Mouse (Mus musculus) forebrain, embryonic 10.5 days (tissue): Measurements from ENCODE around the gene Plxnd1. TPM values are rescaled to one million over a fixed set of nuclear protein-coding genes. Genes with fewer than 3 reads are reported as not detected.

Source experiments
- DNase-seq: peaks from one replicate; pipeline ENCODE4 v3.0.0-alpha.2; 2017; ENCODE audit warnings: low spot score; ENCODE audit errors: extremely low spot score
- H3K27ac ChIP-seq: fragments of 300-500 bp; sonication (generic); 2 replicates; pipeline ENCODE4 v1.5.1; 2016; ENCODE audit warnings: mild to moderate bottlenecking
- H3K27me3 ChIP-seq: fragments of 300-500 bp; sonication (generic); 2 replicates; pipeline ENCODE4 v1.6.1; 2016; ENCODE audit warnings: mild to moderate bottlenecking; ENCODE audit not compliant: poor library complexity, severe bottlenecking
- H3K36me3 ChIP-seq: fragments of 300-500 bp; sonication (generic); replicated peaks from 2 replicates; pipeline ENCODE4 v1.6.1; 2016; ENCODE audit warnings: mild to moderate bottlenecking, moderate library complexity
- H3K4me1 ChIP-seq: fragments of 300-500 bp; sonication (generic); 2 replicates; pipeline ENCODE4 v1.6.1; 2016
- H3K4me3 ChIP-seq: fragments of 300-500 bp; sonication (generic); 2 replicates; pipeline ENCODE4 v1.5.1; 2016; ENCODE audit warnings: mild to moderate bottlenecking, moderate library complexity
- H3K9me3 ChIP-seq: fragments of 300-500 bp; sonication (generic); 2 replicates; pipeline ENCODE4 v1.6.1; 2016; ENCODE audit warnings: mild to moderate bottlenecking, moderate library complexity
- WGBS: fragments of 180-500 bp; shearing (Covaris S2); methylation state at CpG from one replicate; pipeline ENCODE4 v1.1.7; 2016; 5-methylcytosine and 5-hydroxymethylcytosine counted together
- polyA plus RNA-seq: library from polyadenylated mRNA; unstranded; fragments of >200 nt; fragmentation: Nextera tagmentation; extraction: Ambion mirVana; gene quantifications from 2 replicates; pipeline ENCODE4 v1.2.1, GENCODE M21; 2016

The Plxnd1 gene
- polyA plus RNA-seq, 1 experiment from 2014 or later: 23.9 TPM

DNA sequence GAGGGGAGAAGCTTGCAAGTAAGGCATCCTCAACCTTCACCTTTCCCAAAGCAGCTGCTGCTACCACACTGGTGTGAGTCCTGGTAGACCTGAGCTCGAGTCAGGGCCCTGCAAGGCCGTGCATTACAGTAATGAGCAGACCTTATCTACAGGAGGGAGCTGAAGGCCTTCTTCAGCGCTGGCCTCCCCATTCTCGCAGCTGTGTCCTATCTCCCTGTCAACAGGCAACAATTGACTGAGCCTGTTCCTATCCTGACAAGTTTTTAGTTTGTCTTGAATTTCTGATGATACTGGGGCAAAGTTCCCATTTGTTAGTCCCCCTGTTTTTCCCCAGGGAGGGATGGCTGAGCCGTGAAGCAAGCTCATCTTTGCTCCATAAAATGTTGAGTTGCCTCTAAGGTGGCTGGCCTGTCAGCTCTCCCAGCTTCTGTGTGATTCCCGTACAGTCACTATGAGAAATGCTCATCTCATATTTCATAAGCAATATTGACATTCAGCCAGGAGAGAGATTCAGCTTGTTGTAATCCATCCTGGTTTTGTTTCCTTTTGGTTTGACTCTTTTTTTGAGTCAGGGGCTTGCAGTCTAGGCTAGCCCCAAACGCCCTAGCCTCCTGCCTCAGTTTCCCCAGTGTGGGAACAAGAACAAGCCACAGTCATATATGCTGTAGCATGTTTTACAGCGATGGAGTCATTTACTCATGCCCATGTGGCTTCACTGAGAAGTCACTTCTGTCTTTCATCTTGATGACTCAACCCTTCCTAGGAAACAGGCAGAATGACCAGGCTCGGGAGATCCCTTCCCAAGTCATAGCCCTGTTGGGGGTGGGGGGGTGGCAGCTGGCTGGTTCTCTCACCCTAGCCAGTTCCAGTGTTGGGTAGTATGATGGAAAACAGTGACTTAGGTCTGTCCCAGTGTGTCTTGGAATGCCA, 51.0 kb downstream of the Plxnd1 start:
- no peaks in the 10 kb centered on the region for H3K27me3 ChIP-seq
- no peaks in the 10 kb centered on the region for H3K9me3 ChIP-seq
- DNase-seq: no peak
- no peak overlapping the region for H3K4me3 ChIP-seq
- H3K36me3 ChIP-seq: no peaks in the 10 kb centered on the region
- no peak overlapping the region for H3K27ac ChIP-seq
- H3K4me1 ChIP-seq: peaks cover 12% of the 10 kb centered on the region
- WGBS: 84% methylated on average over 9 of the region's 9 CpGs

DNA sequence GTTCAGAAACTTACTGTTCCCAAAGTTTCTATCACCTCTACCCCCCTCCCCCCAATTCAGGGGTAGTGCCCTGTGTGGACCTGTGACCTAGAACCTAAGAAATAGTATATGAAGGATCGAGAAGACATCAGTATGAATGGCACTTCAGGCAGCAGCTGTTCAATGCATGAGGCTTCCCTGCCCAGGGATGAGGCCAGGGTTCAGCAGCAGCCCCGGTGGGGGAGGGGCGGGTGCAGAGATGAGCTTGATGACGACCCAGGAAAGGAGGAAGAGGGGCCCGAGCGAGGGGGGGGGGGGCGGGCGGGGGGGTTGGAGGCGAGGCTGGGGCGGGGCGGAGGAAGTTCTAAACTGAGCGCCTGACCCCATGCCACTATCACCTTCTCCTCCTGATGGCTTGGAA, 53.7 kb downstream of the Plxnd1 start:
- Histone ChIP-seq H3K9me3 (no peaks in the 10 kb centered on the region), H3K27me3 (no peaks in the 10 kb centered on the region), H3K4me3 (no peak overlapping the region), H3K27ac (0 out of 2 replicates have a peak overlapping the region, but pooled peaks have one; percentile 4), H3K4me1 (peaks cover 9% of the 10 kb centered on the region), H3K36me3 (no peaks in the 10 kb centered on the region)
- WGBS: 14% methylated on average over 9 of the region's 12 CpGs
- DNase-seq: no peak

DNA sequence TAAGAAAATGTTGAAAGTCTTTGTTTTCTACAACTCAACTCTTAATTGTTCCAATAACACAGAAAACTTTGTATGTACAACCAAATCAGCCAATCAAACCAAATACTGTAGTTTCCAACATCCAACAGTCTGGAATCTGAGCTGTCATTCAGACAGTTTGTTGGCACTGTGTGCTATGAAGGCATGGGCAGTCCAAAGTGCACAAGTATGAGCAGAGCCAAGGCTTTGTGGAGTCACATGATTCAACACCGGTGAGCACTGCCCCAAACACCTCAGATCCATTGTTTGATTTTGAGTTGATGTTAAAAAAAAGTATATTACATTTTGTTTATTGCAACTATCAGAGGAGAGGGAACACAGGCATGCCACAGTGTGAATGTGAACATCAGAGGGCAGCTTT, 54.2 kb downstream of the Plxnd1 start:
- H3K9me3 ChIP-seq: no peaks in the 10 kb centered on the region
- H3K27me3 ChIP-seq: no peaks in the 10 kb centered on the region
- no peak for DNase-seq
- H3K4me1 ChIP-seq: peaks cover 9% of the 10 kb centered on the region
- WGBS: 87% methylated on average over 1 of the region's 1 CpGs
- H3K27ac ChIP-seq: no peak overlapping the region
- no peak overlapping the region for H3K4me3 ChIP-seq
- H3K36me3 ChIP-seq: no peaks in the 10 kb centered on the region

DNA sequence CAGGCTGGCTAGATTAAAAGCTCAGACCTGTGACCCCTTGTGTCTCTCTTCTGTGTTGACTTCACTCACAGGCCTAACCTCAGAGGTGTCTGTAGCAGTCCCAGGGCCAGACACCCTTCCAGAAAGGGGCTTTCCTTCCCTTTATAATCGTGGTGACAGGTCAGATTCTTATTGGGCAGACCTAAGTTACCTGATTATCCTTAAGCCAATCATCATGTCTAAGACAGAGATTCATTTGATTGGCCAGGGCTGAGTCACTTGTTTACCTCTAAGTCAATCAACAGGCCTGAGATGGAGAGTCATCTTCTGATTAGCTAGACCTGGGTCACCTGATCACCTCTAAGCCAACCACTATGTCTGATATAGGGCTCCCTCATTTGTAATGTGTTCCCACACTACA, 56.0 kb downstream of the Plxnd1 start:
- Histone ChIP-seq H3K27me3 (no peaks in the 10 kb centered on the region), H3K4me1 (peaks cover 9% of the 10 kb centered on the region), H3K27ac (no peak overlapping the region), H3K9me3 (no peaks in the 10 kb centered on the region), H3K4me3 (no peak overlapping the region), H3K36me3 (no peaks in the 10 kb centered on the region)
- DNase-seq: no peak
- 77% methylated on average over 1 of the region's 1 CpGs for WGBS

DNA sequence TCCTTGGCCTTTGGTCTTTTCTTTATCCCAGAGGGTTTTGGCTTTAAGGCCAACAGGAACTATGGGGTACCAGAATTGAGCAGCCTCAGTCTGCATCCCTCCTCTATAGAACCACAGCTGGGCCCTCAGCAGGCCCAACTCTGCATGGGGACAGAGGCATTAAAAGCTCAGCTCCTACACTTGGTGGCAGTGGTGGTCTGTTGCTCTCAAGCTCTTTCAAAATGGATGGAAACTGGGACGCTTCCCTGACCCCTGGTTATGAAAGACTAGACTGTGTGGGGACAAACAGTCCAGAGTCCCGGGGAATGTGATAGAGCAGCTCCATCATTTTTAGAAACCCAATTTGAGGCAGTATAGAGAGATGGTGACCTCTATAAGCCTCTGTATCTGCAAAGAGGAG, 56.8 kb downstream of the Plxnd1 start:
- H3K36me3 ChIP-seq: no peaks in the 10 kb centered on the region
- no peaks in the 10 kb centered on the region for H3K27me3 ChIP-seq
- H3K9me3 ChIP-seq: no peaks in the 10 kb centered on the region
- peaks cover 9% of the 10 kb centered on the region for H3K4me1 ChIP-seq
- DNase-seq: no peak
- H3K4me3 ChIP-seq: no peak overlapping the region
- 88% methylated on average over 2 of the region's 2 CpGs for WGBS
- H3K27ac ChIP-seq: no peak overlapping the region

DNA sequence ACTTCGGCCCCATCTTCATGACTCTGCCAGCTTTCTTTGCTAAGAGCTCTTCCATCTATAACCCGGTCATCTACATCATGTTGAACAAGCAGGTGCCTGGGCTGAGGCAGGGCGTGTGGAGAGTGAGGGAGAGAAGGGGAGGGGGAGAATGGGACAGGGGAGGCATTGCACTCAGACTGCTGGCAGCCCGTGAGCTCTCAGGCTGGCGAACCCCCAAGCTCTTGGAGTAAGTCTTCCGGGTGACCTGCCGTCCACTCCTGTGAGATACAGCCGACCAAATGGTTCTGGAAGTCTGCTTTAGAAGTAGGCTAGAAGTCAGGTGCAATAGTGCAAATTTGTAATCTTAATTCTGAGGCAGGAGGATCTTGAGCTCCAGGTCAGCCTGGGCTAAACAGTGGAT, 59.3 kb downstream of the Plxnd1 start:
- H3K9me3 ChIP-seq: no peaks in the 10 kb centered on the region
- H3K4me1 ChIP-seq: peaks cover 4% of the 10 kb centered on the region; the same call in 1 of the 2 replicates
- H3K36me3 ChIP-seq: no peaks in the 10 kb centered on the region
- DNase-seq: no peak
- H3K27me3 ChIP-seq: no peaks in the 10 kb centered on the region
- H3K4me3 ChIP-seq: no peak overlapping the region
- WGBS: 89% methylated on average over 8 of the region's 8 CpGs
- H3K27ac ChIP-seq: no peak overlapping the region

DNA sequence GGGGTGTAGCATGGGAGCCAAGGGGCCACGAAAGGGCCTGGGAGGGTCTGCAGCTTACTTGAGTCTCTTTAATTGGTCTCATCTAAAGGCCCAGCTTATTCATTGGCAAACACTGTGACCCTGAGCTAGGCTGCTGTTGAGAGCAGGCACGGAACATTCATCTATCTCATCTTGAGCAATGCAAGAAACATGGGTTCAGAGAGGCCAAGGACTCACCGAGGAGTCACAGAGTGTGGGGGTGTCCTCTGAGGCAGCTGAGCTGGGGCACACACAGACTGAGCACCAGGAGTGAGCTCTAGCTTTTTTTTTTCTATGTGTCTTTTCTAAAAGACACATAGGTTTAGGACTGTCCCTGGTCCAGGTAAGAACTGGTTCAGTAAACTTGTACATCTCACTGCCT, 62.4 kb downstream of the Plxnd1 start:
- DNase-seq: no peak
- H3K4me1 ChIP-seq: peaks cover 30% of the 10 kb centered on the region
- H3K27me3 ChIP-seq: no peaks in the 10 kb centered on the region
- no peaks in the 10 kb centered on the region for H3K9me3 ChIP-seq
- no peaks in the 10 kb centered on the region for H3K36me3 ChIP-seq
- no peak overlapping the region for H3K27ac ChIP-seq
- no peak overlapping the region for H3K4me3 ChIP-seq
- WGBS: 84% methylated on average over 3 of the region's 3 CpGs

DNA sequence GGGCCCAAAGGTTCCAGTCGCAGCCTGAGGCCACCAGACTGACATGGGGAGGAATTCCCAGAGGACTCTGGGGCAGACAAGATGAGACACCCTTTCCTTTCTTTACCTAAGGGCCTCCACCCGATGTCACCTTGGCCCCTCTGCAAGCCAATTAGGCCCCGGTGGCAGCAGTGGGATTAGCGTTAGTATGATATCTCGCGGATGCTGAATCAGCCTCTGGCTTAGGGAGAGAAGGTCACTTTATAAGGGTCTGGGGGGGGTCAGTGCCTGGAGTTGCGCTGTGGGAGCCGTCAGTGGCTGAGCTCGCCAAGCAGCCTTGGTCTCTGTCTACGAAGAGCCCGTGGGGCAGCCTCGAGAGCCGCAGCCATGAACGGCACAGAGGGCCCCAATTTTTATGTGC, 63.2 kb downstream of the Plxnd1 start, which contains the start of gene Rho:
Rho (plus strand) TSS at position 110 of the 400 bp plus-strand sequence.
- no peak within 1 kb of the TSS for H3K4me3 ChIP-seq
- no peak for DNase-seq
- 90% methylated on average over 14 of the region's 14 CpGs for WGBS
- 0 out of 2 replicates have a peak within 1 kb of the TSS, but pooled peaks have one; percentile 17 for H3K27ac ChIP-seq
- H3K4me1 ChIP-seq: peaks cover 37% of the 10 kb centered on the region
- H3K9me3 ChIP-seq: no peaks in the 10 kb centered on the region
- no peaks in the 10 kb centered on the region for H3K27me3 ChIP-seq
- no peaks in the 10 kb centered on the region for H3K36me3 ChIP-seq

DNA sequence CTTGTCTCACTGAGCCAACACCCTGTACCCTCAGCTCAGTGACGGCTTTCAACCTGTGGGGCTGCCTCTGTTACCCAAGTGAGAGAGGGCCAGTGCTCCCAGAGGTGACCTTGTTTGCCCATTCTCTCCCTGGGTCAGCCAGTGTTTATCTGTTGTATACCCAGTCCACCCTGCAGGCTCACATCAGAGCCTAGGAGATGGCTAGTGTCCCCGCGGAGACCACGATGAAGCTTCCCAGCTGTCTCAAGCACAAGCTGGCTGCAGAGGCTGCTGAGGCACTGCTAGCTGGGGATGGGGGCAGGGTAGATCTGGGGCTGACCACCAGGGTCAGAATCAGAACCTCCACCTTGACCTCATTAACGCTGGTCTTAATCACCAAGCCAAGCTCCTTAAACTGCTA, 64.8 kb downstream of the Plxnd1 start:
- no peaks in the 10 kb centered on the region for H3K36me3 ChIP-seq
- H3K4me1 ChIP-seq: peaks cover 52% of the 10 kb centered on the region
- no peaks in the 10 kb centered on the region for H3K9me3 ChIP-seq
- DNase-seq: no peak
- peak overlapping the region; percentile 56; the same call in 1 of the 2 replicates for H3K27ac ChIP-seq
- H3K27me3 ChIP-seq: no peaks in the 10 kb centered on the region
- H3K4me3 ChIP-seq: no peak overlapping the region
- WGBS: 69% methylated on average over 5 of the region's 5 CpGs

DNA sequence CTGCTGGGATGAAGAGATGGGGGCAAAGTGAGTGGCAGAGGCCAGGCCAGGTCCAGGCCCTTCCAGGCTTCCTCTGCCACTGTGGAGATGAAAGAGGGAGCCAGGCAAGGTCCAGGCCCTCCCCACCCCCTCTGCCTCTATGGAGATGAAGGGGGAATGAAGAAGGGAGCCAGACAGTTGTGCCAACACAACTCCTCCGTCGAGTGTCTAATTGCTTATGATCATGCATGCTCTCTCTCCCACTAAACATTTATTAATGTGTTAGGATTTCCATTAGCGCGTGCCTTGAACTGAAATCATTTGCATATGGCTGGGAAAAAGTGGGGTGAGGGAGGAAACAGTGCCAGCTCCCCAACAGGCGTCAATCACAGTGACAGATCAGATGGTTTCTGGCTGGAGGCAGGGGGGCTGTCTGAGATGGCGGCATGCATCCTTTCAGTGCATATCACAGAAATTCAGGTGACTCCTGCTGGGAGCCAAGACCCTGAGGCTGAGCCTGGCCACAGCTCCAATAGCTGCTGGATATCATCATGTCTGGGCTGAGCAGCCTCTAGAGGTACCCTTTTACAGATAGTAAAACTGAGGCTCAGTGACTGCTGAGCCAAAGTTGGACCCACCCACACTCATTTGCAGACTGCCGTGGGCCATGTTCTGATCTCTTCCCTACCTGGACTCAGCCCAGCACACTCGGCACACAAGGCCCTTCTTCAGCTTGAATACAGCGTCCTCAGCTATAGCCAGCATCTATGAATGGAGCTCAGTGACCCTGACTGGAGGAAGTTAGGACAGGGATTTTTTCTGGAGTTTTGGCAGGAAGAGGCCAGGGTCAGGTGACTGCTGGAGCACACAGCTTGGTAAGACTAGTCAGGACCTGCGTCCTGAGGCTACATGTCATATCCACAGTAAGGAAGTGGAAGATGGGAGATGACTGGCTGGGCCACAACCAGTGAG, 67.2 kb downstream of the Plxnd1 start:
- H3K36me3 ChIP-seq: peaks cover 10% of the 10 kb centered on the region; the same call in 1 of the 2 replicates
- WGBS: 83% methylated on average over 10 of the region's 10 CpGs
- peaks cover 60% of the 10 kb centered on the region for H3K4me1 ChIP-seq
- peak overlapping the region; percentile 1; the same call in 1 of the 2 replicates for H3K27ac ChIP-seq
- H3K27me3 ChIP-seq: no peaks in the 10 kb centered on the region
- no peaks in the 10 kb centered on the region for H3K9me3 ChIP-seq
- H3K4me3 ChIP-seq: no peak overlapping the region
- no peak for DNase-seq

DNA sequence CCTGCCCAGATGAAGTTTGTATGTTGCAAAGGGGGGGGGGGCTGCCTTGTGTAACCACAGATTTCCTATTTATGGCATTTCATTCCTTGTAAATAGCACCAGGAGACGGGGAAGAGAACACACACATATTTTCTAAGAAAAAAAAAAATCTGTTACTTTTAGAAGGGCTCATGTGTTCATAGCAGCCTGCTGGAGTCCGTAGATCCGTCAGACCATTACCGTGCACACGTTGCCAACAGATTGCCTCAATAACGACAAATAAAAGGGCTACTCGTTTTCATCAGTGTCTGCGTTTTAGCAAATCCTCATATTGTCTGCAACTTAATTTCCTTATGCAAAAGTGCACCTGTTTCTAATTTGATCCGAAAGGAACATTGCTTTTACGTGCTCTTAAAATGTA, 68.4 kb downstream of the Plxnd1 start:
- no peaks in the 10 kb centered on the region for H3K27me3 ChIP-seq
- peaks cover 10% of the 10 kb centered on the region; the same call in 1 of the 2 replicates for H3K36me3 ChIP-seq
- H3K4me1 ChIP-seq: peaks cover 57% of the 10 kb centered on the region
- no peak overlapping the region for H3K4me3 ChIP-seq
- 0 out of 2 replicates have a peak overlapping the region, but pooled peaks have one; percentile 6 for H3K27ac ChIP-seq
- no peak for DNase-seq
- no peaks in the 10 kb centered on the region for H3K9me3 ChIP-seq
- WGBS: 86% methylated on average over 10 of the region's 10 CpGs

DNA sequence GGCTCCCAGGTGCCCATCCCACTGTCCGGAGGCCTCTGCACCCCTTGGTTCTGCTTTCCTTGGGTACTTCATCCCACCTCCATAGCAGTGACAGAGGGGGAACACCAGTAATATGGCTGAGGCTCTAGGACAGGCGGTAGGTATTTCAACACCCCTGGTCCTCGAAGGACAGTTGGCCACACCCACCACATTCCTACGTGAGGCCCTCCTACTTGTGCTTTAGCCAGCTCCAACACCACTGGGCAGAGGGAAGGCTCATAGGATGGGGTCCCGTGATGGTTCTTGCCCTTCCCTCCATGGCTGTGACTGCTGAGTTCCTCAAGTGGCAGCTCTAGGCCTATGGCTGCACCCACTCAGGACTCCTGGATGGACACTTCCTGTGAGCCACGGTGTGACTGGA, 70.0 kb downstream of the Plxnd1 start:
- Histone ChIP-seq H3K36me3 (peaks cover 14% of the 10 kb centered on the region; the same call in 1 of the 2 replicates), H3K4me3 (no peak overlapping the region), H3K4me1 (peaks cover 49% of the 10 kb centered on the region), H3K9me3 (no peaks in the 10 kb centered on the region), H3K27me3 (no peaks in the 10 kb centered on the region), H3K27ac (peak overlapping the region; percentile 40; the same call in 1 of the 2 replicates)
- WGBS: 55% methylated on average over 6 of the region's 6 CpGs
- no peak for DNase-seq
